Mouse (Mus musculus) embryonic facial prominence, embryonic 11.5 days (tissue): ENCODE data around the gene Gp1ba. TPM values are rescaled to one million over a fixed set of nuclear protein-coding genes. Genes with fewer than 3 reads are reported as not detected.

Experiments used
- ATAC-seq: fragments of 200-750 bp; cut with Nextera tagmentation; replicated peaks from 2 replicates; pipeline ENCODE4 v1.8.0; 2017; ENCODE audit warnings: low read depth; ENCODE audit not compliant: insufficient number of reproducible peaks, low FRiP score, low TSS enrichment
- DNase-seq: peaks from one replicate; pipeline ENCODE4 v3.0.0-alpha.2; 2015; ENCODE audit warnings: low spot score
- H3K27ac ChIP-seq: fragments of 300-500 bp; sonication (generic); replicated peaks from 2 replicates; pipeline ENCODE4 v1.5.1; 2014; ENCODE audit warnings: mild to moderate bottlenecking, low read depth, low read length, control low read depth
- H3K27me3 ChIP-seq: fragments of 300-500 bp; sonication (generic); 2 replicates; pipeline ENCODE4 v1.6.1; 2014; ENCODE audit warnings: mild to moderate bottlenecking, low read length, moderate library complexity, mixed read lengths; ENCODE audit not compliant: control insufficient read depth, insufficient read depth
- H3K36me3 ChIP-seq: fragments of 300-500 bp; sonication (generic); replicated peaks from 2 replicates; pipeline ENCODE4 v1.6.1; 2014; ENCODE audit warnings: low read depth, mild to moderate bottlenecking, low read length, moderate library complexity, mixed read lengths; ENCODE audit not compliant: control insufficient read depth, insufficient read depth
- H3K4me1 ChIP-seq: fragments of 300-500 bp; sonication (generic); 2 replicates; pipeline ENCODE4 v1.6.1; 2014; ENCODE audit warnings: low read length, mixed read lengths; ENCODE audit not compliant: control insufficient read depth, insufficient read depth
- H3K4me2 ChIP-seq: fragments of 300-500 bp; sonication (generic); 2 replicates; pipeline ENCODE4 v1.6.1; 2014; ENCODE audit warnings: low read depth, mild to moderate bottlenecking, control low read depth, low read length, moderate library complexity
- H3K4me3 ChIP-seq: fragments of 300-500 bp; sonication (generic); 2 replicates; pipeline ENCODE4 v1.5.1; 2014; ENCODE audit warnings: low read depth, low read length, control low read depth
- H3K9ac ChIP-seq: fragments of 300-500 bp; sonication (generic); replicated peaks from 2 replicates; pipeline ENCODE4 v1.6.1; 2014; ENCODE audit warnings: mild to moderate bottlenecking, control low read depth, low read length
- H3K9me3 ChIP-seq: fragments of 300-500 bp; sonication (generic); replicated peaks from 2 replicates; pipeline ENCODE4 v1.6.1; 2016; ENCODE audit warnings: mild to moderate bottlenecking, low read length, inconsistent platforms, mixed read lengths; ENCODE audit not compliant: control insufficient read depth
- WGBS: fragments of 180-500 bp; shearing (Covaris S2); extraction: QIAGEN DNeasy Blood & Tissue Kit; methylation state at CpG from one replicate; pipeline ENCODE4 v1.1.7; 2014; 5-methylcytosine and 5-hydroxymethylcytosine counted together
- polyA plus RNA-seq: library from polyadenylated mRNA; unstranded; fragments of >200 nt; fragmentation: Nextera tagmentation; extraction: Ambion mirVana; gene quantifications from 2 replicates; pipeline ENCODE4 v1.2.1, GENCODE M21; 2014

The Gp1ba gene
- polyA plus RNA-seq, 1 experiment from 2014 or later: 0.93 TPM

GRCm38 (mm10) chr11:70681170-70681569 lies 42.2 kb downstream of the Gp1ba start:
- Histone ChIP-seq H3K4me1 (no peaks in the 10 kb centered on the region), H3K9ac (no peak overlapping the region), H3K4me2 (no peak overlapping the region), H3K36me3 (no peaks in the 10 kb centered on the region; the same call in 1 of the 2 replicates), H3K27ac (no peak overlapping the region), H3K9me3 (no peaks in the 10 kb centered on the region), H3K4me3 (no peak overlapping the region), H3K27me3 (no peaks in the 10 kb centered on the region)
- DNase-seq (no peak), ATAC-seq (0 out of 2 replicates have a peak, but pooled peaks have one; percentile 42)
- WGBS: 56% methylated on average over 12 of the region's 12 CpGs

DNA sequence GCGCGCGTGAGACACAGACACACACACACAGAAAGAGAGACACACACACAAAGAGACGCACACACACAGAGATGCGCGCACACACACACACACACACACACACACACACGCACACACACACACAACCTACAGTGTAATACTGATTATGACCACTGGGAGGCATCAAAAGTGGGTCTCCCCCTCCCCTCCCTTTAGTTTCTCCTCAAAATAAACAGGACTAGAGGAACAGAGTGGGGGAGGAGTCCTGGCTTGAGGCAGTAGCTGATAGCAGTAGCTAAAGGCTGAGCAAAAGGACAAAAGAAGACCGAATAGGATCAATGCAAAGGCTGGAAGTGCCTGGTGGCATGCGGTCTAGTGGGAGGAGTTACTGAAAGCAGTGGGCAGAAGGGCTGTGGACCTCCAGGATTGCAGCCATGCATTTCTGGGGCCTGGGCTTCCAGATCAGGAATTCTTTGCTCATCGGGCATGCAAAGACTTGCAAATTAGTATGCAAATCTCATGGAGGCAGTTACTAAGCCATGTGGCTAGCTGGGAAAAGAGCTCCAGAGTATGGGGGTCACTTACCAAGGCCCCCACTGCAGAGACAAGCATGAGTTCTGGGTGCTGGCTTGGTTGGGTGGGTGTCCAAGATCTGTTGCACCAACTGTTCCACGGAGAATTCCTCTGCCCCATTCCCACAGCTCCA lies 43.1 kb downstream of the Gp1ba start:
- Histone ChIP-seq H3K27ac (no peak overlapping the region), H3K4me3 (no peak overlapping the region), H3K36me3 (no peaks in the 10 kb centered on the region), H3K27me3 (no peaks in the 10 kb centered on the region), H3K4me2 (no peak overlapping the region), H3K9me3 (no peaks in the 10 kb centered on the region), H3K4me1 (peaks cover 2% of the 10 kb centered on the region; the same call in 1 of the 2 replicates), H3K9ac (no peak overlapping the region)
- DNase-seq (peak; percentile 84), ATAC-seq (no peak)
- 14% methylated on average over 11 of the region's 11 CpGs for WGBS

DNA sequence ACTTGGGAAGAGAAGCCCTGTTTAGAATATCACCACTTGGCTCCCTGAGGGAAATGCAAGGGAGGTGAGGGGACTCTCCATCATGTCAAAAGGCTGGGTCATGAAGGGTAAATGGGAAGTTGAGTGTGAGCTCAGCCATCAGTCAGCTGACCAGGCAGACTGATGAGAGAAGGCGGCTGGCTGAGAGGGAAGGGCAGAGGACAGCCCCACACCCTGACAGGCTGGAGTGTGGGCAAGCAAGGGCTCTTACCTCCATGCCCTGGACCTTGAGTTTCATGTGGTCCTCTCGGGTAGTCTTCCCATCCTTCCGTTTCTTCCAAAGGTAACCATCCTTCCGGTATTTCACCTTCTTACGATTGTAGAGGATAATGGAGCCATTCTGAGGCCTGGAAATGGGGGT lies 44.7 kb downstream of the Gp1ba start:
- Histone ChIP-seq H3K4me3 (no peak overlapping the region), H3K4me2 (no peak overlapping the region), H3K9me3 (no peaks in the 10 kb centered on the region), H3K9ac (no peak overlapping the region), H3K27me3 (no peaks in the 10 kb centered on the region), H3K4me1 (peaks cover 4% of the 10 kb centered on the region; the same call in 1 of the 2 replicates), H3K27ac (no peak overlapping the region), H3K36me3 (no peaks in the 10 kb centered on the region)
- WGBS: 85% methylated on average over 5 of the region's 5 CpGs
- ATAC-seq: no peak
- DNase-seq: no peak

GRCm38 (mm10) chr11:70686901-70687566 lies 48.1 kb downstream of the Gp1ba start:
- peaks cover 4% of the 10 kb centered on the region; the same call in 1 of the 2 replicates for H3K4me1 ChIP-seq
- no peaks in the 10 kb centered on the region for H3K36me3 ChIP-seq
- no peaks in the 10 kb centered on the region for H3K27me3 ChIP-seq
- 3% methylated on average over 16 of the region's 16 CpGs for WGBS
- H3K9me3 ChIP-seq: no peaks in the 10 kb centered on the region
- H3K27ac ChIP-seq: peak overlapping the region; percentile 70; the same call in 1 of the 2 replicates
- H3K9ac ChIP-seq: peak overlapping the region; percentile 79
- peak; percentile 54 for DNase-seq
- H3K4me3 ChIP-seq: peak overlapping the region; percentile 80
- peak overlapping the region; percentile 64 for H3K4me2 ChIP-seq
- peak; percentile 72 for ATAC-seq

DNA sequence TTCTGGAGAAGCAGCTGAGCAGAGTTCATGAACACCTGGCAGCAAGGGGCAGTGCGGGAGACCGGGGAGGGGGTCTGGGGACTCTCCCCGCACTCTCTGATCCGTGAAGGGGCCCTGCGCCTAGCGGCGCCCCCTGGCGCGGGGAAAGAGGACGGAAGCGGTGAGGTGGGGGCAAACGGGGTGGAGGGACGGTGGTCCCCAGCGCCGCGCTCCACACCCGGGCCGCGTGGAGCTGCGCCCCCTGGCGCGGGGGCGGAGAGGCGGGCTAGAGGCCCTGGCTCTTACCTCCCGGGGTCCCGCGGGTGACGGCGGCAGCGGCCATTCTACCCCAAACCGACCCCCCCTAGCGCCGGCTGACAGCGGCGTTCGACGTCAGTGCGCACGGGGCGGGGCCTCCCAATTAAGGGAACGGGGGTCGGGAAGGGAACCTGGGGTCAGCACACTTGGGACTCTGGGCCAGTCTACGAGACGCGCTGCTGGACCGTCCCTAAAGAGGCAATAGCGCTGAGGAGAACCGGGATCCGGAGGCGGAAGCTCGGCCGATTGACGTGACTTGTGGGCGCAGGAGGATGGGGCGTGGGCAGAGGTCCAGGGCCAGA lies 48.8 kb downstream of the Gp1ba start, which contains the start of gene Camta2:
Camta2 (minus strand) TSS at position 505 of the 599 bp plus-strand sequence.
- peak; percentile 80 for ATAC-seq
- H3K4me1 ChIP-seq: peaks cover 4% of the 10 kb centered on the region; the same call in 1 of the 2 replicates

DNA sequence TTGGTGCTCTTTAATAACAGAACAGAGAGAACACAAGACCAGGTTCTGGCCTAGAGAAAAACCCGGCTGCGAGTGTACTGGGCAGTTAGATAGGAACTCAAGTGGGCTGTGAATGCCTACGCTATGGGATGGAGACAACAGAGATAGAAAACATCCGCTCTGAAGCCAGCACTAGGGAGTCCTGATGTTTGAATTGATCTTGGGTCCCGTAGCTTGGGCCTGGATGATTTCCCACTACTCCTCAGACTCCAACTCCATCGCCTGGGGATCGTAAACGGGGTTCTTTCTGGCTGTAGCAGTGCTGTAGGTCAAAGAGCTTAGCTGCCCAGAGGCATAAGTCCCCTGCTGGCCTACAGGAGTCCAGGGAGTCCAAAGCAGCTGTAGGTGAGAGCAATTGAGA lies 49.5 kb downstream of the Gp1ba start:
- peak overlapping the region; percentile 80 for H3K4me3 ChIP-seq
- peaks cover 4% of the 10 kb centered on the region; the same call in 1 of the 2 replicates for H3K4me1 ChIP-seq
- no peaks in the 10 kb centered on the region for H3K9me3 ChIP-seq
- ATAC-seq (no peak), DNase-seq (no peak)
- no peak overlapping the region for H3K27ac ChIP-seq
- WGBS: 11% methylated on average over 8 of the region's 8 CpGs
- H3K9ac ChIP-seq: peak overlapping the region; percentile 79
- peak overlapping the region; percentile 64 for H3K4me2 ChIP-seq
- no peaks in the 10 kb centered on the region for H3K27me3 ChIP-seq
- no peaks in the 10 kb centered on the region for H3K36me3 ChIP-seq

More for the DNA sequence above, 48.8 kb downstream of the Gp1ba start, which contains the start of gene Camta2:
- no peaks in the 10 kb centered on the region for H3K27me3 ChIP-seq
- H3K27ac ChIP-seq: peak within 1 kb of the TSS; percentile 70
- peak within 1 kb of the TSS; percentile 80 for H3K4me3 ChIP-seq
- H3K9ac ChIP-seq: peak within 1 kb of the TSS; percentile 79
- DNase-seq: peak; percentile 89
- H3K4me2 ChIP-seq: peak within 1 kb of the TSS; percentile 64
- H3K9me3 ChIP-seq: no peaks in the 10 kb centered on the region
- no peaks in the 10 kb centered on the region for H3K36me3 ChIP-seq
- whole genome bisulfite sequencing: under 1% methylated on average over 55 of the region's 55 CpGs

DNA sequence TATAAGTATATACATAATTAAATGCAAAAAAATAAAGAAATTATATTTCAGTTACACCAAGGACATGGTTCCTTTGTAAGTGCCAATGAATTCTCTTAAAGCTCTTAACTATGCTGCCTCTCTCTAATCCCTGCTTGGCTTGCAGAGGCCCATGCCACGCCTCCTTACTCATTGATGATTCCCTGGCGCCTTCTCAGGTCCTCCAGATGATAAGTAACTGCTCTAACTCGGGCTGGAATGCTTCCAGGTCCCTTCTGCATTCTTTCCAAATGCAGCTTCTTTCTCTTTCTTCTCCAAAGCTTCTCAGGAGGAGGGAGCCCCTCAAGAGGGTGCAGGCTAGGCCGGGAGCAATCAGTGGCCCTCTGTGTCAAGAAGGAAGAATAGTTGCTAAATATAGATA lies 50.7 kb downstream of the Gp1ba start:
- 55% methylated on average over 4 of the region's 4 CpGs for WGBS
- no peak for ATAC-seq

More for the DNA sequence above, 50.7 kb downstream of the Gp1ba start:
- peaks cover 4% of the 10 kb centered on the region; the same call in 1 of the 2 replicates for H3K4me1 ChIP-seq
- no peaks in the 10 kb centered on the region for H3K27me3 ChIP-seq
- no peak overlapping the region for H3K4me2 ChIP-seq
- H3K4me3 ChIP-seq: no peak overlapping the region
- H3K36me3 ChIP-seq: no peaks in the 10 kb centered on the region
- H3K9me3 ChIP-seq: no peaks in the 10 kb centered on the region
- no peak overlapping the region for H3K9ac ChIP-seq
- DNase-seq: no peak
- H3K27ac ChIP-seq: no peak overlapping the region
